Mouse (Mus musculus) G1E (cell line): ENCODE results near the gene Mlip. TPM values are rescaled to one million over a fixed set of nuclear protein-coding genes. Genes with fewer than 3 reads are reported as not detected.
"Not testable (repeated sequence)": the region's sequence is repeated elsewhere in the genome, so short reads cannot be mapped to it uniquely, and the experiment has no call there.

Experiments used
- ATAC-seq: 2 replicates; pipeline ENCODE4 v1.8.0; 2016; ENCODE audit warnings: mild to moderate bottlenecking; ENCODE audit not compliant: insufficient number of reproducible peaks, poor library complexity, low FRiP score, severe bottlenecking; ENCODE audit errors: extremely low read depth
- DNase-seq: peaks from one replicate; pipeline ENCODE4 v3.0.0; 2012; ENCODE audit warnings: low spot score
- H3K27me3 ChIP-seq: 2 replicates; pipeline ENCODE4 v1.6.1; 2012; ENCODE audit warnings: mild to moderate bottlenecking, low read length, inconsistent platforms; ENCODE audit not compliant: insufficient read depth
- H3K36me3 ChIP-seq: replicated peaks from 2 replicates; pipeline ENCODE3; 2012; ENCODE audit warnings: mild to moderate bottlenecking, inconsistent platforms
- H3K4me1 ChIP-seq: 2 replicates; pipeline ENCODE4 v1.6.1; 2012; ENCODE audit warnings: low read depth, low read length, inconsistent platforms, mixed read lengths; ENCODE audit not compliant: insufficient read depth
- H3K4me3 ChIP-seq: 2 replicates; pipeline ENCODE4 v1.5.1; 2012; ENCODE audit warnings: low read depth, mild to moderate bottlenecking, inconsistent platforms, low read length, moderate library complexity, mixed read lengths
- H3K9me3 ChIP-seq: replicated peaks from 2 replicates; pipeline ENCODE4 v1.6.1; 2012; ENCODE audit warnings: inconsistent platforms
- CTCF ChIP-seq: IDR thresholded peaks from 2 replicates; pipeline ENCODE4 v1.5.1; 2012; ENCODE audit warnings: low read depth, low read length, inconsistent platforms, mixed read lengths
- GATA1 ChIP-seq: IDR thresholded peaks from 2 replicates; pipeline ENCODE4 v1.6.1; 2012; ENCODE audit warnings: borderline replicate concordance, low read length, inconsistent platforms, mixed read lengths
- GATA2 ChIP-seq: IDR thresholded peaks from 2 replicates; pipeline ENCODE4 v1.6.1; 2012; ENCODE audit warnings: low read depth, low read length, inconsistent platforms, borderline replicate concordance
- POLR2AphosphoS5 ChIP-seq: IDR thresholded peaks from 2 replicates; pipeline ENCODE4 v1.6.1; 2012; ENCODE audit warnings: low read depth, low read length, inconsistent platforms; ENCODE audit not compliant: insufficient replicate concordance
- TAL1 ChIP-seq: conservative IDR thresholded peaks from 2 replicates; pipeline ENCODE4 v1.6.1; 2012; ENCODE audit warnings: low read depth, low read length, inconsistent platforms, mixed read lengths
- polyA plus RNA-seq: library from polyadenylated mRNA; stranded (reverse); fragments of >175 nt; gene quantifications from 2 replicates; pipeline ENCODE4 v1.2.3, GENCODE M21; 2012
- total RNA-seq, 2 experiments: library from RNA; stranded (forward) in 1 of 2; stranded (reverse) in 1 of 2; fragments of 200-1000 nt in 1 of 2; fragments of >200 nt in 1 of 2; fragmentation: Nextera tagmentation in 1 of 2; gene quantifications; 2 replicates each; pipeline ENCODE4 v1.2.3; 2014 to 2017

Mlip gene
- total and polyA plus RNA-seq, 3 experiments, result 0.16 TPM; not detected in 2

DNA sequence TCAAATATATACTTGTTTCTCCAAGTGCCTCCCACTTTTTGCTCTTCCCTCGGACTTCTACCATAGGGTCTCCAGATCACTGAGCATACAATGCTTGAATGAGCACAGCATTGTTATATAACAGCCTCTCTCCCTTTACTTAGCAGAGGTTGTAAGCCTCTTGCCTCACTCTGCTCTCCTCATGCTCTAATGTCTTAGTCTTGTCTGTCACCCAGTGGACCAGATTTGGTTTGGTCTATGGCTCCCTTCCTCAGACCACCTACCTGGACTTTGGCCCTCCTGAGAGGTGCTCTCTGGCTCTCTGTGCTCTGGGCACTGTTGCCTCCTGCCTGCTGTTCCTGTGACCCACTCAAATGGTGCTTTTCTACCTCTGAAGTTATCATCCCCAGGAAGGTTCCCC is 255.9 kb downstream of the Mlip start:
- Histone ChIP-seq H3K4me3 (no peak overlapping the region), H3K4me1 (no peaks in the 10 kb centered on the region), H3K9me3 (0 out of 2 replicates have a peak, but pooled peaks cover 2% of the 10 kb centered on the region), H3K36me3 (no peaks in the 10 kb centered on the region), H3K27me3 (no peaks in the 10 kb centered on the region)
- ATAC-seq, result no peak
- no peak for DNase-seq
- TF ChIP-seq CTCF, result no peak
- TF ChIP-seq TAL1, result no peak
- no peak for TF ChIP-seq POLR2AphosphoS5
- TF ChIP-seq GATA1, result no peak

DNA sequence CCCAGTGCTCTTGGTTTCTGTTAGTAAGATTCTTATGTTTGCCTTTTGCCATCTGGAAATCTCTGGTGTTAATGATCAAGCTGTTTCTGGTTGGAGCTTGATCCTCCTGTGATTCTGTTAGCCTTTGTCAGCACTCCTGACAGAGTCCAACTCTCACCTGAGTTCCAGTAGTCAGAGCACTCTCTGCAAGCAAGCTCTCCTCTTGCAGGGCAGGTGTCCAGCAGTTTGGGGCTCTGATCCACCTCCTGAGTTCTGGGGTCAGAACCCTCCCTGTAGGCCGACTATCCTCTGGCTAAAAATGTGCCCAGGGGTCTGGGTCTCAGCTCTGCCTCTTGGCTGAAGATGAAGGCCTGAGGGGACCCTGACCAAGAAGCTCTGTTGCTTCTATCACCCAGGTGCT is 269.5 kb downstream of the Mlip start:
- ATAC-seq, H3K27me3 ChIP-seq, DNase-seq, H3K4me1 ChIP-seq, H3K4me3 ChIP-seq, H3K36me3 ChIP-seq: not testable (repeated sequence)
- peaks cover 14% of the 10 kb centered on the region for H3K9me3 ChIP-seq

DNA sequence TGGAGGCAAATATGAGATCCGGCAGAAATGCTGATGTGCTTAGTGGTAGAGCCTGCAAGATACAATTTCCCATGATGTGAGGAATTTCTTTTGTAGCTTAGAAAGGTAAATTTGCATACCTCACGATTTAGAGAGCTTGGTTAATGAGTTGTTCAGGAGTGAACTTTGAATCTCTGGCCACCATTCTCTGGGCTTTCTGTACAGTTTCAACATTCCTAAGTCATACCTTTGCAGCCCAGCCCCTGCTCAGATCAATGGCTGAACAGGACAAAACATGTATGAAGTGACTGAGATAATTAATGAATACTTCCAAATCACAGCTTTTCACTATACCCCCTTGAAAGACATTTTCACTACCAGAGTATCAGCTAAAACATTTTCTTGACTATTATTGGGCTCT is 281.1 kb downstream of the Mlip start:
- no peaks in the 10 kb centered on the region for H3K27me3 ChIP-seq
- peaks cover 3% of the 10 kb centered on the region for H3K9me3 ChIP-seq
- DNase-seq, result no peak
- no peaks in the 10 kb centered on the region for H3K36me3 ChIP-seq
- no peaks in the 10 kb centered on the region for H3K4me1 ChIP-seq
- H3K4me3 ChIP-seq, result no peak overlapping the region
- TF ChIP-seq GATA1, result no peak
- ATAC-seq, result no peak

DNA sequence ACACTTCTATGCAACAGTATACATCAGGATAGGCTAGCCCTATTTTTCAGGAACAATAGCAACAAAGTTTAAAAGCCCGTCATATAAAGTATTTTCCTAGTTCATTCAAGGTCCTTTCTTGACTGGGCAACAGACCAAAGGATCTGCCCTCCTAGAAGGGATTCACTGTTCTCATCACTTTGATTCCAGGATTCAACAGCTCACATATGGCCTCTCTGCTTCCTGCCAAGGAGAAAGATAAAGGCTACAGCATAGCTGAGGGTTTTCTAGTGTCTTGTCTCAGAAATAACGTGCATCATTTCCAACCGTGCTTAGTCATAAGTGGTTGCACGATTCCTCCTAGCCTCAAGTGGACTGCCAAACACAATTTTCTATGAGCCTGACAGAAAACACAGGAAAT is 296.2 kb downstream of the Mlip start:
- no peak for ATAC-seq
- Histone ChIP-seq H3K4me1 (no peaks in the 10 kb centered on the region), H3K4me3 (no peak overlapping the region), H3K36me3 (no peaks in the 10 kb centered on the region), H3K9me3 (0 out of 2 replicates have a peak, but pooled peaks cover 4% of the 10 kb centered on the region), H3K27me3 (no peaks in the 10 kb centered on the region)
- TF ChIP-seq POLR2AphosphoS5 (no peak), GATA1 (no peak), TAL1 (no peak), GATA2 (no peak), CTCF (no peak)
- no peak for DNase-seq

DNA sequence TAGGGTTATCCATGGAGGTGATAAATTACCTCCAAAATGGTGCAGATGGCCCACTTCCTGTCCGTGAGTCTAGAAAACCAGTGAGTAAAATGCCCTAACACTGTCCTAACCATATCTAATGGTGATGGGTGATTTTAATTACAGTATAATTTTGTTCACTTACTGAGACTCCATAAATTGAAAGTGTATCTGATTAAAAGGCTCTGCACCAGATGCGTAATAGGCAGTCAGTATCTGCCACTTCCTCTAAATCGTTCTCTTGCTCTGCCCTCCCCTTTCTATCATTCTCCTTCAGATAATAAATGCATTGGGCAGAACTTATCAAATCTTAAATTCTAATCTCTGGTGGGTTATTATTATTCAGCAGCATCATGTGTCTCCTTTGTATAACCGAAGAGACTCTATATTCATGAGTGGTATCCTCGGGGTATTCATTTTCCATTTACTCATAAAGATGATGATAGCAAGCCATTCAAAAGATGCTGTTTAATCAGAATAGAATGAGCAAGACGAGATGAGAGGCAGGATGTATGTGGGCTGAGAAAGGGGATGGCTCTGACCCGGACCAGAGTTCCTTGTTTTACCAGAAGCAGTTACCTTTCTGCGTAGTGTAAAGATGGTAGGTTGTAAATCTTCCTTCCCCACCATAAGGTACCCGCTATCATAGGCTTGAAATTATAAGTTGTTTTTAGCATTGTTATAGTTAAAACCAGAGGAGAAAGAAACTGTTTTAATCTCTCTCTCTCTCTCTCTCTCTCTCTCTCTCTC is 298.2 kb downstream of the Mlip start:
- Histone ChIP-seq H3K4me1 (no peaks in the 10 kb centered on the region), H3K9me3 (0 out of 2 replicates have a peak, but pooled peaks cover 3% of the 10 kb centered on the region), H3K27me3 (no peaks in the 10 kb centered on the region), H3K4me3 (no peak overlapping the region), H3K36me3 (no peaks in the 10 kb centered on the region)
- TF ChIP-seq GATA2 (no peak), TAL1 (no peak), POLR2AphosphoS5 (no peak), CTCF (no peak), GATA1 (no peak)
- DNase-seq, result no peak
- ATAC-seq, result no peak

Other genes starting within 250 kb of the Mlip start
- not detected in 2 replicates for gene Lrrc1, start 191.9 kb upstream of the Mlip start, total RNA-seq (2014; fragmentation: Nextera tagmentation)
- gene Lrrc1, start 191.9 kb upstream of the Mlip start, total RNA-seq (2017), result 0.06 and 0.16 TPM in 2 replicates
- not detected in 2 replicates for gene Lrrc1, start 191.9 kb upstream of the Mlip start, polyA plus RNA-seq